Mouse (Mus musculus) CH12.LX (cell line): Measurements from ENCODE around the gene C1ql2. TPM values are rescaled to one million over a fixed set of nuclear protein-coding genes. Genes with fewer than 3 reads are reported as not detected.

Experiments
- DNase-seq: peaks from one replicate; pipeline ENCODE4 v3.0.0-alpha.2; 2013; ENCODE audit errors: extremely low read depth
- H3K27ac ChIP-seq: 2 replicates; pipeline ENCODE4 v1.5.1; 2012; ENCODE audit warnings: low read depth, mild to moderate bottlenecking, control low read depth, moderate library complexity; ENCODE audit not compliant: insufficient read depth
- H3K27me3 ChIP-seq: replicated peaks from 2 replicates; pipeline ENCODE3; 2012; ENCODE audit warnings: inconsistent platforms
- H3K36me3 ChIP-seq, 2 experiments: replicated peaks in 1 of 2; 2 replicates each; pipeline versions ENCODE3 to v1.6.1; 2012; ENCODE audit warnings: inconsistent platforms in 1 of 2, low read length in 1 of 2, mild to moderate bottlenecking in 1 of 2, mixed read lengths in 1 of 2, moderate library complexity in 1 of 2; ENCODE audit not compliant: control insufficient read depth in 1 of 2, insufficient read depth in 1 of 2
- H3K4me1 ChIP-seq, 2 experiments: 2 replicates each; pipeline ENCODE4 v1.6.1; 2012; ENCODE audit warnings: inconsistent platforms in 1 of 2, moderate library complexity in 1 of 2; ENCODE audit not compliant: insufficient read depth in 2 of 2, control insufficient read depth in 1 of 2
- H3K4me2 ChIP-seq: 2 replicates; pipeline ENCODE4 v1.6.1; 2012; ENCODE audit warnings: low read depth, mild to moderate bottlenecking, control low read depth; ENCODE audit not compliant: poor library complexity, insufficient read depth, severe bottlenecking
- H3K4me3 ChIP-seq, 3 experiments: fragments of 150-350 bp in 1 of 3; sonication (generic) in 1 of 3; replicated peaks in 1 of 3; 2 replicates each; pipeline versions ENCODE3 to v1.5.1; 2011 to 2012; ENCODE audit warnings: low read depth in 2 of 3, low read length in 2 of 3, mild to moderate bottlenecking in 2 of 3, moderate library complexity in 2 of 3, control low read depth in 1 of 3, improper control_type of control experiment in 1 of 3, inconsistent platforms in 1 of 3, mixed read lengths in 1 of 3; ENCODE audit not compliant: poor library complexity in 1 of 3
- H3K79me2 ChIP-seq: replicated peaks from 2 replicates; pipeline ENCODE4 v1.6.1; 2012; ENCODE audit warnings: mild to moderate bottlenecking, moderate library complexity; ENCODE audit not compliant: control insufficient read depth, poor library complexity, insufficient read depth, severe bottlenecking; ENCODE audit errors: extremely low read depth
- H3K9ac ChIP-seq: 2 replicates; pipeline ENCODE4 v1.6.1; 2012; ENCODE audit warnings: low read depth, mild to moderate bottlenecking, control low read depth, moderate library complexity; ENCODE audit not compliant: insufficient read depth
- H3K9me3 ChIP-seq: replicated peaks from 2 replicates; pipeline ENCODE3; 2012; ENCODE audit warnings: low read length, inconsistent platforms, mixed read lengths
- BHLHE40 ChIP-seq: IDR thresholded peaks from 2 replicates; pipeline ENCODE4 v1.6.1; 2011; ENCODE audit warnings: mild to moderate bottlenecking, low read depth, low read length, improper control_type of control experiment
- CTCF ChIP-seq, 2 experiments: IDR thresholded peaks in 1 of 2; conservative IDR thresholded peaks in 1 of 2; 2 replicates each; pipeline ENCODE4 v1.5.1; 2011 to 2012; ENCODE audit warnings: low read depth in 2 of 2, low read length in 2 of 2, improper control_type of control experiment in 1 of 2, inconsistent platforms in 1 of 2, mild to moderate bottlenecking in 1 of 2, moderate library complexity in 1 of 2
- ETS1 ChIP-seq: conservative IDR thresholded peaks from 2 replicates; pipeline ENCODE4 v1.6.1; 2012; ENCODE audit warnings: low read depth, mild to moderate bottlenecking, inconsistent platforms, low read length, improper control_type of control experiment, moderate library complexity
- GABPA ChIP-seq: IDR thresholded peaks from 2 replicates; pipeline ENCODE4 v1.6.1; 2012; ENCODE audit warnings: low read depth, low read length, improper control_type of control experiment, inconsistent platforms; ENCODE audit not compliant: insufficient replicate concordance
- HCFC1 ChIP-seq: IDR thresholded peaks from 2 replicates; pipeline ENCODE4 v1.6.1; 2012; ENCODE audit warnings: low read depth, mild to moderate bottlenecking, inconsistent platforms, low read length, improper control_type of control experiment
- IRF4 ChIP-seq: IDR thresholded peaks from 2 replicates; pipeline ENCODE4 v1.6.1; 2014; ENCODE audit warnings: low read depth, mild to moderate bottlenecking, inconsistent platforms, low read length, improper control_type of control experiment
- JUN ChIP-seq: IDR thresholded peaks from 2 replicates; pipeline ENCODE4 v1.6.1; 2011; ENCODE audit warnings: low read depth, mild to moderate bottlenecking, low read length, improper control_type of control experiment, moderate library complexity; ENCODE audit not compliant: insufficient read depth
- KAT2A ChIP-seq: IDR thresholded peaks from 2 replicates; pipeline ENCODE4 v1.6.1; 2012; ENCODE audit warnings: low read length, improper control_type of control experiment, inconsistent platforms; ENCODE audit not compliant: insufficient replicate concordance
- MAFK ChIP-seq: IDR thresholded peaks from 2 replicates; pipeline ENCODE4 v1.6.1; 2011; ENCODE audit warnings: low read length, improper control_type of control experiment; ENCODE audit not compliant: insufficient replicate concordance
- MAX ChIP-seq: IDR thresholded peaks from 2 replicates; pipeline ENCODE4 v1.6.1; 2011; ENCODE audit warnings: low read length, improper control_type of control experiment
- MYC ChIP-seq: IDR thresholded peaks from 2 replicates; pipeline ENCODE4 v1.6.1; 2011; ENCODE audit warnings: low read depth, mild to moderate bottlenecking, improper control_type of control experiment, low read length
- PAX5 ChIP-seq: IDR thresholded peaks from 2 replicates; pipeline ENCODE4 v1.6.1; 2012; ENCODE audit warnings: low read length, inconsistent platforms, mixed read lengths
- POLR2AphosphoS2 ChIP-seq: IDR thresholded peaks from 2 replicates; pipeline ENCODE4 v1.6.1; 2011; ENCODE audit warnings: low read depth, low read length, improper control_type of control experiment
- RAD21 ChIP-seq: IDR thresholded peaks from 2 replicates; pipeline ENCODE4 v1.6.1; 2011; ENCODE audit warnings: low read depth, mild to moderate bottlenecking, low read length, improper control_type of control experiment, moderate library complexity
- TBP ChIP-seq: conservative IDR thresholded peaks from 2 replicates; pipeline ENCODE4 v1.6.1; 2011; ENCODE audit warnings: low read depth, low read length, improper control_type of control experiment
- UBTF ChIP-seq: IDR thresholded peaks from 2 replicates; pipeline ENCODE4 v1.6.1; 2012; ENCODE audit warnings: low read depth, mild to moderate bottlenecking, inconsistent platforms, low read length, improper control_type of control experiment, moderate library complexity
- USF1 ChIP-seq: IDR thresholded peaks from 2 replicates; pipeline ENCODE4 v1.6.1; 2014; ENCODE audit warnings: low read depth, mild to moderate bottlenecking, inconsistent platforms, low read length, improper control_type of control experiment
- USF2 ChIP-seq: conservative IDR thresholded peaks from 2 replicates; pipeline ENCODE4 v1.6.1; 2011; ENCODE audit warnings: low read depth, low read length, improper control_type of control experiment
- ZNF384 ChIP-seq: IDR thresholded peaks from 2 replicates; pipeline ENCODE4 v1.6.1; 2012; ENCODE audit warnings: low read depth, low read length, improper control_type of control experiment, inconsistent platforms
- dilution Hi-C: fragments of 300-500 bp; cut with MboI; formaldehyde crosslinking; loops from 2 replicates; pipeline ENCODE4 v1.14.3; 2020; ENCODE audit warnings: low sequenced_read_pairs; ENCODE audit not compliant: extremely low pct_unique_long_range_greater_than_20kb, extremely low pct_ligation_motif_present
- in situ Hi-C: fragments of 300-500 bp; cut with MboI; formaldehyde crosslinking; loops from 3 replicates; pipeline ENCODE4 v1.14.3; 2019; ENCODE audit warnings: low sequenced_read_pairs, low pct_ligation_motif_present, low pct_unique_long_range_greater_than_20kb, mixed read lengths
- polyA plus RNA-seq: library from polyadenylated mRNA; unstranded; fragments of >175 nt; gene quantifications from 2 replicates; pipeline ENCODE4 v1.2.1, GENCODE M21; 2012; ENCODE audit warnings: low read depth; ENCODE audit not compliant: insufficient read length
- total RNA-seq, 2 experiments: library from RNA; depleted of rRNA; stranded (reverse); fragments of 300-350 nt in 1 of 2; fragments of >200 nt in 1 of 2; gene quantifications; 2 replicates each; pipeline ENCODE4 v1.2.3; 2012 to 2014

C1ql2 gene
- total and polyA plus RNA-seq, 3 experiments: not detected

DNA sequence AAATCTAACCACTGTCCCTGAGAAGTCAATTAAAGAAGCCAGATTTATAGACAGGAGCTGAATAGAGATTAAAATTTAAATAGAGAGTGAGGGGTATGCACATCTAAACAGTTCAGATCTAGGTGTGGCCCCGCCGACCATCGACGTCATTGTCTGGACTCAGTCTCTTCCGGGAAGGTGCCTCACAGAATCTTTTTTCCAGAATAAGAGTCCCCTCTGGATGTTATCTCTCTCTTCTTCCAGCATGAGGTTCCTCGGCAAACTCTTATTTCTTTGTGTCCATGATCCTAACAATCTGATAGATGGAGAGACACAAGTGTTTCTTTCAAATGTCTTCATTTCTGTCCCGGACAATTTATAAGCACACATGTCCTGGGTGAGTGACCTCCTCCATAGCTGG, 33.7 kb downstream of the C1ql2 start:
- TF ChIP-seq ETS1: no peak
- TF ChIP-seq PAX5: no peak
- no peak for TF ChIP-seq USF1
- no peak for TF ChIP-seq TBP
- TF ChIP-seq JUN: no peak
- no peak for TF ChIP-seq BHLHE40
- TF ChIP-seq HCFC1: no peak
- no peak for TF ChIP-seq UBTF
- TF ChIP-seq MYC: no peak
- TF ChIP-seq USF2: no peak
- TF ChIP-seq IRF4: no peak
- TF ChIP-seq ZNF384: no peak
- TF ChIP-seq MAX: no peak
- TF ChIP-seq POLR2AphosphoS2: no peak
- TF ChIP-seq RAD21: no peak
- TF ChIP-seq KAT2A: no peak
- no peak for TF ChIP-seq GABPA
- Histone ChIP-seq H3K4me2 (no peak overlapping the region), H3K27ac (no peak overlapping the region), H3K27me3 (no peaks in the 10 kb centered on the region), H3K79me2 (no peaks in the 10 kb centered on the region), H3K4me3 (no peak overlapping the region), H3K4me1 (peaks cover 0 to 15% of the 10 kb centered on the region in 2 experiments; a peak in 2 of 4 replicates), H3K36me3 (no peaks in the 10 kb centered on the region), H3K9me3 (no peaks in the 10 kb centered on the region), H3K9ac (no peak overlapping the region)
- dilution Hi-C loops: no loop called here
- in situ Hi-C loops: no loop called here
- no peak for DNase-seq

DNA sequence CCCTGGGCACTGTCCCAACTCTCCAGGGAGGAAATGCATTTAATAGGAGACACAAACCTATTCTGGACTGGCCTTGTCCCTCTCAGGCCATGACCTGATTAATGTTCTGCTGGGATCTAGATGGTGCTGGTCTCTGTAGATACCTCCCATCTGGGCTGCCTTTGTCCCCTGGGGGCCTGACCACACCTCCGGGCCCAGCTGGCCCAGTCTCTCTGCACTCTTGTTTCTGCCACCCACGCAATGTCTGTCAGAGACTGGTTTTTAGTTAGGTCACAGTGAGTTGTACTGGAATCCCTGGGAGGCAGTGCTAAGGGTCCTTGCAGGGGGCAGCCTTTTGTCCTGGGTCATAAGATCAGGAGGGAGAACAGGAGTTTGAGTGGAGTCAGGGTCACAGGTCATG, 34.5 kb downstream of the C1ql2 start:
- Histone ChIP-seq H3K9me3 (no peaks in the 10 kb centered on the region), H3K4me1 (peaks cover 0 to 15% of the 10 kb centered on the region in 2 experiments; a peak in 2 of 4 replicates)
- dilution Hi-C loops: no loop called here

More for the DNA sequence above, 34.5 kb downstream of the C1ql2 start:
- no peak overlapping the region for H3K27ac ChIP-seq
- DNase-seq: no peak
- no peaks in the 10 kb centered on the region for H3K27me3 ChIP-seq
- H3K36me3 ChIP-seq: no peaks in the 10 kb centered on the region
- H3K4me3 ChIP-seq: no peak overlapping the region
- H3K9ac ChIP-seq: no peak overlapping the region
- in situ Hi-C loops: no loop called here
- TF ChIP-seq CTCF (conservative IDR thresholded peaks at IDR 0.05 in 1 of 2, IDR thresholded peaks at IDR 0.05 in 1 of 2; ENCODE audit: low read depth in 2 of 2, low read length in 2 of 2) (no peak), USF2 (no peak), KAT2A (no peak), RAD21 (no peak), GABPA (no peak), TBP (no peak), MAFK (no peak), ZNF384 (no peak)
- no peak overlapping the region for H3K4me2 ChIP-seq
- H3K79me2 ChIP-seq: no peaks in the 10 kb centered on the region
